Mouse (Mus musculus) liver, postnatal 0 days (tissue): ENCODE results near the gene Spaar.

ENCODE experiments used
- CTCF ChIP-seq: sonication (generic); IDR thresholded peaks from 2 replicates; pipeline ENCODE4 v1.5.1; 2016; ENCODE audit warnings: antibody characterized with exemption, low read depth
- EP300 ChIP-seq: IDR thresholded peaks from 2 replicates; pipeline ENCODE4 v1.6.1; 2016; ENCODE audit warnings: antibody characterized with exemption, low read depth, mild to moderate bottlenecking

DNA sequence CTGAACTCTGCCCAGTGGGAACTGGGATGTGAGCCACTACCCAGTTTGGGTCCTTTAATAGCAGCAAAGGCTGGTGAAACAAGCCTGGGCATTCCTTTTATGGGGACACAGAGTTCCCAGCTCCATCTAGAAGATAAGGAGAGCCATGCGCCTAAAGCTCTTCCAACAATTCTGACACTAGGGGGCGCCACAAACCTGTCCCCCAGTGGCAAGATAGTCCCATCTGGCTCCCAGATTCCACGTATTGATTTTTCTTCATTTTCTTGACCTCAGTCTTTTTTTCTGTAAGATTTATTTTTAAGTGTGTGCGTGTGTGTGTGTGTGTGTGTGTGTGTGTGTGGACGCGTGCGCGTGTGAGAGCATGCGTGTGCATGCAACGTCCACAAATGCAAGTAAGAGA, 30.6 kb downstream of the Spaar start:
- TF ChIP-seq CTCF (peak; percentile 47), EP300 (no peak)
